Mouse (Mus musculus): ENCODE data around the gene Tnrc6c.

The Tnrc6c gene

GRCm38 (mm10) chr11:117677111-117677510 lies 23.0 kb downstream of the Tnrc6c start:
- DNase-seq (ENCODE audit: low spot score in 2 of 2) = no peak

- DNase-seq (ENCODE audit: low spot score in 2 of 2) = no peak
Measured at GRCm38 (mm10) chr11:117677594-117677993, 23.5 kb downstream of the Tnrc6c start.

DNA sequence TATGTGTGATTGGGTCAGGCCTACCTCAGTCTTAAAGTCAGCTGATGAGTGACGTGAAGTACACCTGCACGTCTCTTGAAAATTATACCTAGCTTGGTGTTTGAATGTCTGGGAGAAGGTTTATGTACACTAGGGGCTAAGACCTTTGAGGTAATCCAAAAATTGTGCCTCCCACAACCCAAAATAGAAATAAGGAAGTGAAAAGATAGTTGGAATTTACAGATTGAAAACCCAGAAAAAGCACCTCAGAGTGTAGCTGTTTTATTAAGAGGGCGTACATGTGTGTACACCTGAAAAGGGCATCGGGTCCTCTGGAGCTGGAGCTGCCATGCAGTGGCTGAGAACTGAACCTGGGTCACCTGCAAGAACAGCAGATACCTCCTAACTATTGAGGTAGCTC lies 24.1 kb downstream of the Tnrc6c start:
- no peak for DNase-seq (ENCODE audit: low spot score in 2 of 2)

DNA sequence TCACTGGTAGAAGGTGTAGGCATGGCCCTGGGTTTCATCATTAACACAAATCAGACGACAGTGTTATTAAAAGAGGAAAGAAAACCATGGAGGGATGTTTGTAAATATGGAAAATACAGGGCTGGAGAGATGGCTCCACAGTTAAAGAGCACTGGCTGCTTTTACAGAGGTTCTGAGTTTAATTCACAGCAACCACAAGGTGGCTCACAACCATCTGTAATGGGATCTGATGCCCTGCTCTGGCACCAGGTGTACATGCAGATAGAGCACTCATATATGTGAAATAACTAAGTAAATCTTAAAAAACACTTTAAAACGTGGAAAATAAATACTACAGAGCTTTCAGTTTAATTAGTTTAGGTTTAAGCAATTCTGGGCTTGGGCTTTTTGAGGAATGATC lies 24.7 kb downstream of the Tnrc6c start:
- no peak for DNase-seq (ENCODE audit: low spot score in 2 of 2)

DNA sequence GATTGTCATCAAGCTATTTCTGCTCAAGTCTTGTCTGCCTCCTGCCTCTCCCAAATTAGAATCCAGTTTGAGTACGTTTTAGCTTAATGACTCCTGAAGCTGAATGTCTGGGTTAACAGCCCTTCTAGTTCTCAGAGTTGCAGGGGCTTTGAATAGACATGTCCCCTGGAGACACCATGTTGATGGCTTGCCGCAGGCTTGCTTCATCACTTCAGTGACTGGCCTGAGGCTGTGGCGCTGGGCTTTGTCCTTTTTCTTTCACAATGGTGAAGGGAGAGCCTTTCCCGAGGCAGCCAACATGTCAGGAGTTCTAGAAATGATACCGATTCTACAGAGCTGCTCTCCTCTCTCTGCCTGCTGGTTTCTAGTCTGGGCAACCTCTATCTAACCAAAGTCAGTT lies 30.6 kb downstream of the Tnrc6c start:
- DNase-seq (ENCODE audit: low spot score in 2 of 2) = no peak

DNA sequence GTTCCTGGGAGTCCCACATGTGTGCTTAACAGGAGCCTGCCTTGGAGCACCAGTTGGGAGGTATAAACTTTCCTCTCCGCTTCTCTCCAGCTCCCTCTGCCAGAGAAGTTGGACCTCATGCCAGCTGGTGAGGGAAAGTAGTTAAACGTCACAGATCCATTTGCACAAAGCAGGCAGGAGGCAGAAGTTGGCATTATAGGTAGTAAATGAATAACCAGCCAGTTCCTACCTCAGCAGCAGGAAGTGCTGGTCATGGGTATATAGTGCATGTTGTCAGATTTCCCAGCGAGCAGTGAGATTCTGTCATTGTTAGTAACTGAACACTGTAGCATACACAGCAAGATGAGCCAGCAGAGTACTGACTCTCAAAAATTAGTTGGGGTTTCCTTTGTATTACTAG lies 31.4 kb downstream of the Tnrc6c start:
- DNase-seq (ENCODE audit: low spot score in 2 of 2) = no peak

DNA sequence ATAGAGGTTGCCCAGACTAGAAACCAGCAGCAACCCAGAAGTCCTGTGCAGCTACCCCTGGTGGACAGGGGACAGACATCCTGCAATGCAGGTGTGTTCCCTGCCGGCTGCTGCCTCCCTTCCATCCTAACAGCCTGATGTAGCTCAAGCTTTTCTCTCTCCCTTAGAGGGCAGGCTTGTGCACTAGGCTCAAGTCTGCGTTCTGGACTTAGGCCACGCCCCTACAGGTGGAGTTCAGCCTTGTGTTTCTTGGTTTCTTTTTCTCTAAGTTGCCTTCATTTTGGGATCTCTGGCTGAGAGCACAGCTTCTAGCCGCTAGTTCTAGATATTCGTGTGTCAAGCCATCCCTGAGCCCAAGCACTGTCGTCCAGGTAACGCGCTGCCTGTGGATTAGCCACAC lies 31.9 kb downstream of the Tnrc6c start:
- DNase-seq (ENCODE audit: low spot score in 2 of 2) = no peak

GRCm38 (mm10) chr11:117688603-117689002 lies 34.5 kb downstream of the Tnrc6c start:
- DNase-seq (ENCODE audit: low spot score in 2 of 2) = no peak

DNA sequence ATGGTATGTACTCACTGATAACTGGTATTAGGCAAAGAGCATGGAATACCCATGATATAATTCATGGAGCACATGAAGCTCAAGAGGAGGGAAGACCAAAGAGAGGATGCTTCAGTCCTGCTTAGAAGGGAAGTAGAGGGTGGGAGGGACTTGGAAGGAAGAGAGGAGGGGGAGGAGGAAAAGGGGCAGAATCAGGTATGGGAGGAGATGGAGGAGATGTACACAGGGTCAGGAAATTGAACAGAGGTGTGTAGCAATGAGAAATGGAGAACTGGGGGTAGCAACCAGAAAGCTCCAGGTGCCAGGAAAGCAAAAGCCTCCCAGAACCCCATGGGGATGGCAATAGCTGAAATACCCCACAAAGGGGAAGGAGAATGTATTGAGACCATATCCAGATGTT lies 37.2 kb downstream of the Tnrc6c start:
- DNase-seq (ENCODE audit: low spot score in 2 of 2) = no peak

GRCm38 (mm10) chr11:117694050-117694449 lies 40.0 kb downstream of the Tnrc6c start:
- DNase-seq (ENCODE audit: low spot score in 2 of 2) = no peak

DNA sequence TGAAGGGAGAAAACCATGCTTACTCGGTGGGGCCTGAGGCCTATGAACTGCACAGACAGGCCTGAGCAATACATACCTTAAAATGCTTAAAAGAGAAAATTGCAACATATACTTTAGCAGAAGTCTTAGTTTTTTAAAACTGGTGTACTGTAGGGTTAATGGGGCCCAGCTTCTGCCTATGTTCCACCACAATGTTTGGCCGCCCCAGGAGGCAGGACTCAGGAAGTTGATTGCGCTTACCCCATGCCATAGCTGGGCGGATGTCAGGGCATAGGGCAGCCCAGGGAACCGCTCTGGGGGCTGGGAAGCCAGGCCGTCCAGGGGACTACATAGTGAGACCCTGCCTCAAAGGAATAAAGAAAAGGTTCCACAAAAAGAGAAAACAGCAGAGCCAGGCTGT lies 42.5 kb downstream of the Tnrc6c start:
- no peak for DNase-seq (ENCODE audit: low spot score in 2 of 2)

DNA sequence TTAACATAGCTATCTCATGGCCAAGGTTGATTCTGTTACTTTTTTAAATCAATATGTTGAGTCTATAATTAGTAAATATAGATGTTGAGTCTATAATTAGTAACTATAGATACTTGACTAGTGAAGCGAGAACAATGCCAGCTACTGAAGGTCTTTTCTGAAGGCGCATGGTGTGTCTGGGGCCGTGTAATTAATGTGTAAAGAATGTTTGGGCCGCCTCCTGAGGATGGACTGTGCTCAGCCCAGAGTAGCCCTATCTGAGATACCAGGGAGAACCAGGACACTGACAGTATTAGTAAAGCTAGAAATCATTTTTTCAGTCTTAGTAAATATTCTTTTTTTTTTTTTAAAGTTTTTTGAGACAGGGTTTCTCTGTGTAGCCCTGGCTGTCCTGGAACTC lies 46.8 kb downstream of the Tnrc6c start:
- DNase-seq (ENCODE audit: low spot score in 2 of 2) = no peak

- DNase-seq (ENCODE audit: low spot score in 2 of 2) = no peak
Measured at GRCm38 (mm10) chr11:117706267-117706666, 52.2 kb downstream of the Tnrc6c start.

DNA sequence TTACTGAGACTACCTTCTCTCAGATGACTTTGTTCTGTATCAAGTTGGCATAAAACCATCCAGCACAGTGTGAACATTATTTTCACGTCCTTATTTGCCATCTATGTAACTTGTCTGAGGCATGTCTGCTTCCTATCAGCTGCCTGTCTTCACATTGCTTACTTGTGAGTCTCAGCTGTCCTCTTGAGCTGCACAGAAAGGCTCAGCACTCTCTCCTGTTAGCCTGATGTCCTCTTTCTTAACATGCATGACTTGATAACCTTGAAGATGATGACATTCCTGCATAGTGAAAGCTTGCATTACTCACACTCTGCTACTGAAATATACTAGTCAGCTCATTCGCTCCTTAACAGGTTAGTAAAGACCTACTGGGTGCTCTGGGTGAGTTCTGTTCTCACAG lies 53.1 kb downstream of the Tnrc6c start:
- no peak for DNase-seq (ENCODE audit: low spot score in 2 of 2)

DNA sequence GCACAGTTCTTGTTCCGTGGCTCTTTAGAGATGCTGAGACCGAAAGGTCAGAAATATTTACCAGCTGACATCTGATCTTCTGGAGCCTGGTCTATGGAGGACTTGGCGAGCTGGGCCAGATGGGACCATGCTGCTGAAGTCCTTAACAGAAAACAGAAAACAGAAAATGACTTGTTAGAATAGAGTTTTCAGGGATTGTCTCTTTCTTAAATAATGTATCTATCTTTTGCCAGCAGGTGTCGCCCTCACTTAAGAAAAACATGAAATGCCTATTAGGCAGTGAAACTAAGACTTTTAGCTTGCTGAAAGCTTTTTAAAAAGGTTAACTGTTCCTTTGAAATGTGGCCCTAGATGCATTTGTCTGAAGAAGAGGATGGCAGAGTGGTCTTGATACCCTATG lies 55.2 kb downstream of the Tnrc6c start:
- DNase-seq (ENCODE audit: low spot score in 2 of 2) = peak in 1 of 2 experiments; percentile 60

GRCm38 (mm10) chr11:117710815-117711294 lies 56.8 kb downstream of the Tnrc6c start:
- DNase-seq (ENCODE audit: low spot score in 2 of 2) = peak; percentile 76 to 81

- DNase-seq (ENCODE audit: low spot score in 2 of 2) = no peak
Measured at GRCm38 (mm10) chr11:117712065-117712464, 58.0 kb downstream of the Tnrc6c start.

DNA sequence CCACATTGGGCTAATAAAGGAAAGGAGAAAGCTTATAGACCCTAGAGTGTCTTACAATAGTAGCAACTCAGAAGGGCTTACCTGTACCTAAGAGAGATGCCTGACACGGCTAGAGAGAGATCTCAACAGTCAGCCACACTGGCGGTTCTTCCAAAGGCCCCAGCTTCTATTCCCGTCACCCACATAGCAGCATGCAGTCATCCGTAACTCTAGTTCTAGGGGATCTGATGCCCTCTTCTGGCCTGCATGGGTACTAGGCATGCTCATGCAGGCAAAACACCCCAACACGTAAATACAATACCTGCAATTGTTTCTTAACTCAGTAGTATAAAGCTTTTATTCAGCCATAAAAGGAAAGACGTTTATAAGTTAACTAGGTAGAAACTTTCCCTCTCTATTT lies 59.3 kb downstream of the Tnrc6c start:
- no peak for DNase-seq (ENCODE audit: low spot score in 2 of 2)

DNA sequence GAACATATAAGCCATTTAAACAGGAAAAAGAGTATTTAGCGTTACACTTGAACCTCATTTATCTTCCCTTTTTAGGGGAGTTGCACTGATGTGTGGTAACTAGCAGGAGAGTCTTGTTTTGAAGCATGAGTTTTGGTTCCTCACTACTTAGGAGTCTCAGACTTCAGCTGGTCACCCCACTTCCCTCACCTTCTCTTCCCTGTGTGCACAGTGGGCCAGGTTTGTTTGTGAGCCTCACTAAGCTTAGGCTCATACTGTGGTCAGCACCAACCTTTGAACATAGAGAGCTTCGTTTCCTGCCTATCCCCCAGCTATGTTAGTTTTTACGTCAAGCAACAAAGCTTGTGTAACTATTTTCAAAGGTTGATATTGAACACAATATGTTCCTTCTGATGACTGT lies 64.7 kb downstream of the Tnrc6c start:
- no peak for DNase-seq (ENCODE audit: low spot score in 2 of 2)

GRCm38 (mm10) chr11:117724604-117725301 lies 70.7 kb downstream of the Tnrc6c start:
- no peak for DNase-seq (ENCODE audit: low spot score in 2 of 2)

GRCm38 (mm10) chr11:117727031-117727430 lies 72.9 kb downstream of the Tnrc6c start:
- DNase-seq (ENCODE audit: low spot score in 2 of 2) = no peak

GRCm38 (mm10) chr11:117728245-117728644 lies 74.2 kb downstream of the Tnrc6c start:
- no peak for DNase-seq (ENCODE audit: low spot score in 2 of 2)

DNA sequence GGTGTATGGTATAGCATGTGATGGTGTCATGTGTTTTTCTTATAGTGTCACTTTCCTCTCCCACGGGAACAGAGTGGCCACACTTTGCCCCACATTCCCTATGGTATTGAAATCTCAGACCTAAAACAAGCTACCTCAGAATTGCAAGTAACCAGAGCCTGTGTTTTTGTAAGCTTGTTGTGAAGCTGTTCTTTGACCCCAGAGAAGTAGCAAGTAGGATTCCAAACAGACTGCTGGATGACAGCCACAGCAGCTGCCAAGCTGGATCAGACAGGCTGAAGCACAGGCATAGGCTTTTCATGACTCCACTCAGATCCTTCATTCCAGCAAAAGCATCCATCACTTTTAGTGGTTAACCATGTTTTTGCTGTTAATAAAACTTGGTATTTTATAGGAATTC lies 74.8 kb downstream of the Tnrc6c start:
- DNase-seq (ENCODE audit: low spot score in 2 of 2) = peak; percentile 46 to 55

- DNase-seq (ENCODE audit: low spot score in 2 of 2) = peak in 1 of 2 experiments; percentile 28
Measured at GRCm38 (mm10) chr11:117729341-117729740, 75.3 kb downstream of the Tnrc6c start.
